Mouse (Mus musculus): Measurements from ENCODE around the gene Slc24a4. TPM values are rescaled to one million over a fixed set of nuclear protein-coding genes. Genes with fewer than 3 reads are reported as not detected.

Slc24a4 gene
- total and polyA plus RNA-seq, 3 experiments, result 0.23 to 0.69 (median 0.34) TPM

- 0 out of 2 replicates have a peak, but pooled peaks cover 5% of the 10 kb centered on the region for H3K79me2 ChIP-seq (replicated peaks; ENCODE audit: control insufficient read depth, extremely low read depth, insufficient read depth, poor library complexity, severe bottlenecking)
- dilution Hi-C loops (cut with MboI; ENCODE audit: extremely low pct_ligation_motif_present, extremely low pct_unique_long_range_greater_than_20kb, low sequenced_read_pairs), result no loop called here
- TF ChIP-seq ZNF384 (IDR thresholded peaks at IDR 0.05; ENCODE audit: low read depth, low read length), result no peak
- TF ChIP-seq NELFE (IDR thresholded peaks at IDR 0.05; ENCODE audit: low read depth, low read length), result no peak
- no peak for TF ChIP-seq RAD21 (IDR thresholded peaks at IDR 0.05; ENCODE audit: low read depth, low read length)
- H3K9me3 ChIP-seq (replicated peaks; ENCODE audit: low read length), result no peaks in the 10 kb centered on the region
- no peak overlapping the region for H3K4me3 ChIP-seq (replicated peaks in 1 of 3; ENCODE audit: low read depth in 2 of 3, low read length in 2 of 3, poor library complexity in 1 of 3)
- in situ Hi-C loops (cut with MboI; ENCODE audit: low pct_ligation_motif_present, low pct_unique_long_range_greater_than_20kb, low sequenced_read_pairs), result no loop called here
- no peaks in the 10 kb centered on the region for H3K27me3 ChIP-seq (replicated peaks)
- H3K9ac ChIP-seq (ENCODE audit: insufficient read depth, low read depth), result no peak overlapping the region
- peaks cover 5 to 16% of the 10 kb centered on the region in 2 experiments for H3K36me3 ChIP-seq (replicated peaks in 1 of 2; ENCODE audit: control insufficient read depth in 1 of 2, insufficient read depth in 1 of 2, low read length in 1 of 2)
- H3K4me1 ChIP-seq (ENCODE audit: control insufficient read depth in 1 of 2, insufficient read depth in 2 of 2), result peaks cover 8 to 45% of the 10 kb centered on the region in 2 experiments
- no peak overlapping the region for H3K4me2 ChIP-seq (ENCODE audit: insufficient read depth, low read depth, poor library complexity, severe bottlenecking)
- H3K27ac ChIP-seq (ENCODE audit: insufficient read depth, low read depth), result no peak overlapping the region
- DNase-seq (ENCODE audit: extremely low read depth), result no peak
These were observed 159.5 kb downstream of the Slc24a4 start for GRCm38 (mm10) chr12:102287904-102288602.

- no peak for DNase-seq (ENCODE audit: extremely low read depth)
- TF ChIP-seq NELFE (IDR thresholded peaks at IDR 0.05; ENCODE audit: low read depth, low read length) (no peak), MAX (IDR thresholded peaks at IDR 0.05; ENCODE audit: low read length) (no peak), POLR2A (IDR thresholded peaks at IDR 0.05; ENCODE audit: low read depth, low read length) (no peak), ZNF384 (IDR thresholded peaks at IDR 0.05; ENCODE audit: low read depth, low read length) (no peak), UBTF (IDR thresholded peaks at IDR 0.05; ENCODE audit: low read depth, low read length) (no peak), JUN (IDR thresholded peaks at IDR 0.05; ENCODE audit: insufficient read depth, low read depth, low read length) (no peak), TCF12 (IDR thresholded peaks at IDR 0.05; ENCODE audit: low read depth, low read length) (no peak), KAT2A (IDR thresholded peaks at IDR 0.05; ENCODE audit: insufficient replicate concordance, low read length) (no peak)
- in situ Hi-C loops (cut with MboI; ENCODE audit: low pct_ligation_motif_present, low pct_unique_long_range_greater_than_20kb, low sequenced_read_pairs) (no loop called here), dilution Hi-C loops (cut with MboI; ENCODE audit: extremely low pct_ligation_motif_present, extremely low pct_unique_long_range_greater_than_20kb, low sequenced_read_pairs) (no loop called here)
- Histone ChIP-seq H3K4me1 (ENCODE audit: control insufficient read depth in 1 of 2, insufficient read depth in 2 of 2) (peaks cover 7 to 43% of the 10 kb centered on the region in 2 experiments), H3K9me3 (replicated peaks; ENCODE audit: low read length) (no peaks in the 10 kb centered on the region), H3K4me2 (ENCODE audit: insufficient read depth, low read depth, poor library complexity, severe bottlenecking) (no peak overlapping the region), H3K36me3 (replicated peaks in 1 of 2; ENCODE audit: control insufficient read depth in 1 of 2, insufficient read depth in 1 of 2, low read length in 1 of 2) (peaks cover 5 to 18% of the 10 kb centered on the region in 2 experiments), H3K27me3 (replicated peaks) (no peaks in the 10 kb centered on the region), H3K4me3 (replicated peaks in 1 of 3; ENCODE audit: low read depth in 2 of 3, low read length in 2 of 3, poor library complexity in 1 of 3) (no peak overlapping the region), H3K9ac (ENCODE audit: insufficient read depth, low read depth) (no peak overlapping the region), H3K27ac (ENCODE audit: insufficient read depth, low read depth) (no peak overlapping the region), H3K79me2 (replicated peaks; ENCODE audit: control insufficient read depth, extremely low read depth, insufficient read depth, poor library complexity, severe bottlenecking) (0 out of 2 replicates have a peak, but pooled peaks cover 2% of the 10 kb centered on the region)
These were observed 160.3 kb downstream of the Slc24a4 start for GRCm38 (mm10) chr12:102288846-102289245.

GRCm38 (mm10) chr12:102289568-102289967 lies 161.0 kb downstream of the Slc24a4 start:
- Histone ChIP-seq H3K4me3 (replicated peaks in 1 of 3; ENCODE audit: low read depth in 2 of 3, low read length in 2 of 3, poor library complexity in 1 of 3) (no peak overlapping the region), H3K4me1 (ENCODE audit: control insufficient read depth in 1 of 2, insufficient read depth in 2 of 2) (peaks cover 9 to 42% of the 10 kb centered on the region in 2 experiments), H3K4me2 (ENCODE audit: insufficient read depth, low read depth, poor library complexity, severe bottlenecking) (no peak overlapping the region), H3K9me3 (replicated peaks; ENCODE audit: low read length) (no peaks in the 10 kb centered on the region), H3K36me3 (replicated peaks in 1 of 2; ENCODE audit: control insufficient read depth in 1 of 2, insufficient read depth in 1 of 2, low read length in 1 of 2) (peaks cover 5 to 24% of the 10 kb centered on the region in 2 experiments), H3K79me2 (replicated peaks; ENCODE audit: control insufficient read depth, extremely low read depth, insufficient read depth, poor library complexity, severe bottlenecking) (0 out of 2 replicates have a peak, but pooled peaks cover 2% of the 10 kb centered on the region), H3K27me3 (replicated peaks) (no peaks in the 10 kb centered on the region), H3K27ac (ENCODE audit: insufficient read depth, low read depth) (no peak overlapping the region), H3K9ac (ENCODE audit: insufficient read depth, low read depth) (no peak overlapping the region)
- dilution Hi-C loops (cut with MboI; ENCODE audit: extremely low pct_ligation_motif_present, extremely low pct_unique_long_range_greater_than_20kb, low sequenced_read_pairs), result no loop called here
- TF ChIP-seq ZNF384 (IDR thresholded peaks at IDR 0.05; ENCODE audit: low read depth, low read length) (no peak), MYC (IDR thresholded peaks at IDR 0.05; ENCODE audit: low read depth, low read length) (no peak), TCF12 (IDR thresholded peaks at IDR 0.05; ENCODE audit: low read depth, low read length) (no peak), NELFE (IDR thresholded peaks at IDR 0.05; ENCODE audit: low read depth, low read length) (no peak), NRF1 (IDR thresholded peaks at IDR 0.05; ENCODE audit: low read depth, low read length) (no peak), POLR2AphosphoS2 (IDR thresholded peaks at IDR 0.05; ENCODE audit: low read depth, low read length) (no peak), HCFC1 (IDR thresholded peaks at IDR 0.05; ENCODE audit: low read depth, low read length) (no peak), TBP (conservative IDR thresholded peaks at IDR 0.05; ENCODE audit: low read depth, low read length) (no peak), ELF1 (IDR thresholded peaks at IDR 0.05; ENCODE audit: low read depth, low read length) (no peak), PAX5 (IDR thresholded peaks at IDR 0.05; ENCODE audit: low read length) (no peak), GABPA (IDR thresholded peaks at IDR 0.05; ENCODE audit: insufficient replicate concordance, low read depth, low read length) (no peak), ETS1 (conservative IDR thresholded peaks at IDR 0.05; ENCODE audit: low read depth, low read length) (no peak), CHD2 (IDR thresholded peaks at IDR 0.05; ENCODE audit: low read length) (no peak)
- in situ Hi-C loops (cut with MboI; ENCODE audit: low pct_ligation_motif_present, low pct_unique_long_range_greater_than_20kb, low sequenced_read_pairs), result no loop called here
- DNase-seq (ENCODE audit: extremely low read depth), result no peak
